Mouse (Mus musculus): ENCODE results near the gene Btnl2. TPM values are rescaled to one million over a fixed set of nuclear protein-coding genes. Genes with fewer than 3 reads are reported as not detected.
A peak's percentile ranks its signal among the peaks of the same experiment; 100 is the strongest.

Gene Btnl2
- polyA plus RNA-seq, 1 experiment from 2014 or later = not detected

- H3K27ac ChIP-seq = no peak overlapping the region
- H3K4me1 ChIP-seq = no peaks in the 10 kb centered on the region
- no peaks in the 10 kb centered on the region for H3K36me3 ChIP-seq (replicated peaks)
- H3K9me3 ChIP-seq = no peaks in the 10 kb centered on the region
- H3K4me3 ChIP-seq = no peak overlapping the region
- no peak for DNase-seq (ENCODE audit: extremely low spot score, low spot score)
- H3K27me3 ChIP-seq (ENCODE audit: poor library complexity, severe bottlenecking) = no peaks in the 10 kb centered on the region
- 37% methylated on average over 2 of the region's 2 CpGs for WGBS
Observed at GRCm38 (mm10) chr17:34317275-34317674, 37.3 kb upstream of the Btnl2 start.

- no peaks in the 10 kb centered on the region for H3K4me1 ChIP-seq
- no peak within 1 kb of the TSS for H3K4me3 ChIP-seq
- no peaks in the 10 kb centered on the region for H3K27me3 ChIP-seq (ENCODE audit: poor library complexity, severe bottlenecking)
- WGBS = 55% methylated on average over 4 of the region's 4 CpGs
- no peaks in the 10 kb centered on the region for H3K36me3 ChIP-seq (replicated peaks)
- H3K9me3 ChIP-seq = no peaks in the 10 kb centered on the region
- DNase-seq (ENCODE audit: extremely low spot score, low spot score) = no peak
- H3K27ac ChIP-seq = no peak within 1 kb of the TSS
Observed at GRCm38 (mm10) chr17:34325436-34325835, 29.2 kb upstream of the Btnl2 start, which contains the start of gene H2-Eb2. H2-Eb2 (plus strand) TSS chr17:34325665.

- no peak for DNase-seq (ENCODE audit: extremely low spot score, low spot score)
- no peaks in the 10 kb centered on the region for H3K27me3 ChIP-seq (ENCODE audit: poor library complexity, severe bottlenecking)
- 86% methylated on average over 3 of the region's 3 CpGs for WGBS
Observed at GRCm38 (mm10) chr17:34326373-34326772, 28.2 kb upstream of the Btnl2 start.

GRCm38 (mm10) chr17:34329807-34330206, 24.8 kb upstream of the Btnl2 start:
- DNase-seq (ENCODE audit: extremely low spot score, low spot score) = no peak
- no peak overlapping the region for H3K4me3 ChIP-seq
- 82% methylated on average over 2 of the region's 2 CpGs for WGBS
- H3K4me1 ChIP-seq = no peaks in the 10 kb centered on the region
- H3K9me3 ChIP-seq = no peaks in the 10 kb centered on the region
- no peak overlapping the region for H3K27ac ChIP-seq
- H3K27me3 ChIP-seq (ENCODE audit: poor library complexity, severe bottlenecking) = no peaks in the 10 kb centered on the region
- H3K36me3 ChIP-seq (replicated peaks) = no peaks in the 10 kb centered on the region

More at GRCm38 (mm10) chr17:34326373-34326772, 28.2 kb upstream of the Btnl2 start:
- Histone ChIP-seq H3K4me1 (no peaks in the 10 kb centered on the region), H3K27ac (no peak overlapping the region), H3K36me3 (replicated peaks) (no peaks in the 10 kb centered on the region), H3K4me3 (no peak overlapping the region), H3K9me3 (no peaks in the 10 kb centered on the region)

- H3K9me3 ChIP-seq = no peaks in the 10 kb centered on the region
- no peak for DNase-seq (ENCODE audit: extremely low spot score, low spot score)
- H3K36me3 ChIP-seq (replicated peaks) = no peaks in the 10 kb centered on the region
- no peaks in the 10 kb centered on the region for H3K27me3 ChIP-seq (ENCODE audit: poor library complexity, severe bottlenecking)
- H3K4me3 ChIP-seq = no peak overlapping the region
- 97% methylated on average over 1 of the region's 1 CpGs for WGBS
- H3K27ac ChIP-seq = no peak overlapping the region
- H3K4me1 ChIP-seq = no peaks in the 10 kb centered on the region
Observed at GRCm38 (mm10) chr17:34331200-34331599, 23.4 kb upstream of the Btnl2 start.

GRCm38 (mm10) chr17:34340619-34341402, 13.8 kb upstream of the Btnl2 start:
- Histone ChIP-seq H3K4me1 (no peaks in the 10 kb centered on the region), H3K4me3 (no peak overlapping the region), H3K27me3 (ENCODE audit: poor library complexity, severe bottlenecking) (no peaks in the 10 kb centered on the region), H3K36me3 (replicated peaks) (no peaks in the 10 kb centered on the region), H3K9me3 (no peaks in the 10 kb centered on the region), H3K27ac (no peak overlapping the region)
- WGBS = 53% methylated on average over 3 of the region's 3 CpGs
- no peak for DNase-seq (ENCODE audit: extremely low spot score, low spot score)

- Histone ChIP-seq H3K36me3 (replicated peaks) (no peaks in the 10 kb centered on the region), H3K4me1 (no peaks in the 10 kb centered on the region), H3K27me3 (ENCODE audit: poor library complexity, severe bottlenecking) (no peaks in the 10 kb centered on the region), H3K4me3 (no peak overlapping the region), H3K9me3 (no peaks in the 10 kb centered on the region), H3K27ac (no peak overlapping the region)
- WGBS = 94% methylated on average over 4 of the region's 4 CpGs
- no peak for DNase-seq (ENCODE audit: extremely low spot score, low spot score)
Observed at GRCm38 (mm10) chr17:34344882-34345281, 9.7 kb upstream of the Btnl2 start.

- no peak overlapping the region for H3K27ac ChIP-seq
- no peak for DNase-seq (ENCODE audit: extremely low spot score, low spot score)
- no peaks in the 10 kb centered on the region for H3K36me3 ChIP-seq (replicated peaks)
- no peaks in the 10 kb centered on the region for H3K9me3 ChIP-seq
- H3K4me1 ChIP-seq = no peaks in the 10 kb centered on the region
- H3K27me3 ChIP-seq (ENCODE audit: poor library complexity, severe bottlenecking) = no peaks in the 10 kb centered on the region
- WGBS = 88% methylated on average over 7 of the region's 7 CpGs
- H3K4me3 ChIP-seq = no peak overlapping the region
Observed at GRCm38 (mm10) chr17:34345486-34345885, 9.1 kb upstream of the Btnl2 start.

GRCm38 (mm10) chr17:34346041-34346440, 8.6 kb upstream of the Btnl2 start:
- H3K4me3 ChIP-seq = no peak overlapping the region
- H3K36me3 ChIP-seq (replicated peaks) = no peaks in the 10 kb centered on the region
- no peaks in the 10 kb centered on the region for H3K9me3 ChIP-seq
- 78% methylated on average over 3 of the region's 3 CpGs for WGBS
- H3K4me1 ChIP-seq = no peaks in the 10 kb centered on the region
- no peak for DNase-seq (ENCODE audit: extremely low spot score, low spot score)
- H3K27ac ChIP-seq = no peak overlapping the region
- no peaks in the 10 kb centered on the region for H3K27me3 ChIP-seq (ENCODE audit: poor library complexity, severe bottlenecking)

GRCm38 (mm10) chr17:34347606-34348308, 6.9 kb upstream of the Btnl2 start:
- no peak for DNase-seq (ENCODE audit: extremely low spot score, low spot score)
- Histone ChIP-seq H3K27ac (no peak overlapping the region), H3K9me3 (no peaks in the 10 kb centered on the region), H3K4me3 (no peak overlapping the region), H3K36me3 (replicated peaks) (no peaks in the 10 kb centered on the region), H3K27me3 (ENCODE audit: poor library complexity, severe bottlenecking) (no peaks in the 10 kb centered on the region), H3K4me1 (no peaks in the 10 kb centered on the region)
- WGBS = 77% methylated on average over 6 of the region's 6 CpGs

GRCm38 (mm10) chr17:34349429-34349828, 5.2 kb upstream of the Btnl2 start:
- 5% methylated on average over 4 of the region's 4 CpGs for WGBS
- Histone ChIP-seq H3K27me3 (ENCODE audit: poor library complexity, severe bottlenecking) (no peaks in the 10 kb centered on the region), H3K27ac (no peak overlapping the region), H3K36me3 (replicated peaks) (no peaks in the 10 kb centered on the region), H3K4me1 (no peaks in the 10 kb centered on the region), H3K4me3 (no peak overlapping the region), H3K9me3 (no peaks in the 10 kb centered on the region)
- peak; percentile 62 for DNase-seq (ENCODE audit: extremely low spot score, low spot score)

GRCm38 (mm10) chr17:34354940-34355339, 318 bp downstream of the Btnl2 start:
- H3K9me3 ChIP-seq = no peaks in the 10 kb centered on the region

GRCm38 (mm10) chr17:34362954-34363546, 8.4 kb downstream of the Btnl2 start:
- 85% methylated on average over 15 of the region's 15 CpGs for WGBS
- Histone ChIP-seq H3K27me3 (ENCODE audit: poor library complexity, severe bottlenecking) (no peaks in the 10 kb centered on the region), H3K4me3 (no peak overlapping the region), H3K27ac (no peak overlapping the region), H3K9me3 (no peaks in the 10 kb centered on the region), H3K36me3 (replicated peaks) (no peaks in the 10 kb centered on the region), H3K4me1 (no peaks in the 10 kb centered on the region)
- DNase-seq (ENCODE audit: extremely low spot score, low spot score) = no peak

More at GRCm38 (mm10) chr17:34354940-34355339, 318 bp downstream of the Btnl2 start:
- Histone ChIP-seq H3K27me3 (ENCODE audit: poor library complexity, severe bottlenecking) (no peaks in the 10 kb centered on the region), H3K36me3 (replicated peaks) (no peaks in the 10 kb centered on the region), H3K4me1 (no peaks in the 10 kb centered on the region), H3K4me3 (no peak overlapping the region), H3K27ac (no peak overlapping the region)
- 91% methylated on average over 1 of the region's 1 CpGs for WGBS
- DNase-seq (ENCODE audit: extremely low spot score, low spot score) = no peak
